Mouse (Mus musculus): ENCODE results near the gene Rdh16f1. TPM values are rescaled to one million over a fixed set of nuclear protein-coding genes. Genes with fewer than 3 reads are reported as not detected.

Rdh16f1 gene
- polyA plus RNA-seq, 1 experiment from 2014 or later: not detected

Other genes starting within 250 kb of the Rdh16f1 start
- gene Ndufa4l2, start 244.8 kb upstream of the Rdh16f1 start, polyA plus RNA-seq (2015; fragmentation: Nextera tagmentation; extraction: Ambion mirVana): 11.5 and 13.8 TPM in 2 replicates
- gene Shmt2, start 237.3 kb upstream of the Rdh16f1 start, polyA plus RNA-seq (2015; fragmentation: Nextera tagmentation; extraction: Ambion mirVana): 54.3 and 56.2 TPM in 2 replicates
- gene Nxph4, start 225.2 kb upstream of the Rdh16f1 start, polyA plus RNA-seq (2015; fragmentation: Nextera tagmentation; extraction: Ambion mirVana): 78.8 and 83.9 TPM in 2 replicates
- gene Lrp1, start 138.6 kb upstream of the Rdh16f1 start, polyA plus RNA-seq (2015; fragmentation: Nextera tagmentation; extraction: Ambion mirVana): 98.2 and 99.4 TPM in 2 replicates
- 3.8 and 4.3 TPM in 2 replicates for gene Stat6, start 116.8 kb upstream of the Rdh16f1 start, polyA plus RNA-seq (2015; fragmentation: Nextera tagmentation; extraction: Ambion mirVana)
- 4.6 and 4.8 TPM in 2 replicates for gene Nemp1, start 92.9 kb upstream of the Rdh16f1 start, polyA plus RNA-seq (2015; fragmentation: Nextera tagmentation; extraction: Ambion mirVana)
- 1.2 and 1.8 TPM in 2 replicates for gene Nab2, start 91.2 kb upstream of the Rdh16f1 start, polyA plus RNA-seq (2015; fragmentation: Nextera tagmentation; extraction: Ambion mirVana)
- gene Myo1a, start 54.6 kb upstream of the Rdh16f1 start, polyA plus RNA-seq (2015; fragmentation: Nextera tagmentation; extraction: Ambion mirVana): 0.28 and 0.53 TPM in 2 replicates
- not detected in 2 replicates for gene Tac2, start 35.3 kb upstream of the Rdh16f1 start, polyA plus RNA-seq (2015; fragmentation: Nextera tagmentation; extraction: Ambion mirVana)
- 5.1 and 5.3 TPM in 2 replicates for gene Zbtb39, start 20.2 kb upstream of the Rdh16f1 start, polyA plus RNA-seq (2015; fragmentation: Nextera tagmentation; extraction: Ambion mirVana)
- 0.39 and 0.52 TPM in 2 replicates for gene Gpr182, start 8.1 kb upstream of the Rdh16f1 start, polyA plus RNA-seq (2015; fragmentation: Nextera tagmentation; extraction: Ambion mirVana)
- 0.04 TPM in 1 of 2 replicates, not detected in the other for gene Rdh1, start 66 bp upstream of the Rdh16f1 start, polyA plus RNA-seq (2015; fragmentation: Nextera tagmentation; extraction: Ambion mirVana)
- gene Rdh9, start 16.6 kb downstream of the Rdh16f1 start, polyA plus RNA-seq (2015; fragmentation: Nextera tagmentation; extraction: Ambion mirVana): 0.09 TPM in 2 replicates
- not detected in 2 replicates for gene Rdh16, start 41.4 kb downstream of the Rdh16f1 start, polyA plus RNA-seq (2015; fragmentation: Nextera tagmentation; extraction: Ambion mirVana)
- not detected in 2 replicates for gene Rdh19, start 90.1 kb downstream of the Rdh16f1 start, polyA plus RNA-seq (2015; fragmentation: Nextera tagmentation; extraction: Ambion mirVana)
- not detected in 2 replicates for gene Rdh16f2, start 106.7 kb downstream of the Rdh16f1 start, polyA plus RNA-seq (2015; fragmentation: Nextera tagmentation; extraction: Ambion mirVana)
- gene Rdh7, start 129.0 kb downstream of the Rdh16f1 start, polyA plus RNA-seq (2015; fragmentation: Nextera tagmentation; extraction: Ambion mirVana): not detected in 2 replicates
- gene Sdr9c7, start 138.7 kb downstream of the Rdh16f1 start, polyA plus RNA-seq (2015; fragmentation: Nextera tagmentation; extraction: Ambion mirVana): not detected in 2 replicates
- not detected in 2 replicates for gene Hsd17b6, start 247.8 kb downstream of the Rdh16f1 start, polyA plus RNA-seq (2015; fragmentation: Nextera tagmentation; extraction: Ambion mirVana)